Mouse (Mus musculus): Measurements from ENCODE around the gene Tmem247.

- no peak for TF ChIP-seq CTCF (IDR thresholded peaks at IDR 0.05; ENCODE audit: low read depth, low read length)
- no peak for TF ChIP-seq GATA1 (IDR thresholded peaks at IDR 0.05; ENCODE audit: borderline replicate concordance, low read length)
- TF ChIP-seq TAL1 (conservative IDR thresholded peaks at IDR 0.05; ENCODE audit: low read depth, low read length): no peak
- no peak for TF ChIP-seq POLR2AphosphoS5 (IDR thresholded peaks at IDR 0.05; ENCODE audit: insufficient replicate concordance, low read depth, low read length)
- TF ChIP-seq GATA2 (IDR thresholded peaks at IDR 0.05; ENCODE audit: borderline replicate concordance, low read depth, low read length): no peak
Observed at GRCm38 (mm10) chr17:86943158-86943557, 26.0 kb downstream of the Tmem247 start.
